Mouse (Mus musculus): Measurements from ENCODE around the gene Iqck.

Iqck gene

GRCm38 (mm10) chr7:118991341-118991884 lies 135.9 kb downstream of the Iqck start:
- no peak for DNase-seq (ENCODE audit: low spot score)

GRCm38 (mm10) chr7:118992080-118992560 lies 136.6 kb downstream of the Iqck start:
- DNase-seq (ENCODE audit: low spot score): no peak

GRCm38 (mm10) chr7:118992623-118993405 lies 137.3 kb downstream of the Iqck start:
- DNase-seq (ENCODE audit: low spot score): no peak

GRCm38 (mm10) chr7:118993597-118994230 lies 138.2 kb downstream of the Iqck start:
- DNase-seq (ENCODE audit: low spot score): no peak

GRCm38 (mm10) chr7:118994231-118994842 lies 138.8 kb downstream of the Iqck start:
- DNase-seq (ENCODE audit: low spot score): no peak

GRCm38 (mm10) chr7:118995007-118995406 lies 139.5 kb downstream of the Iqck start, which contains the start of gene Gprc5b:
Gprc5b (minus strand) TSS chr7:118995211.
- peak; percentile 55 for DNase-seq (ENCODE audit: low spot score)

GRCm38 (mm10) chr7:118995671-118996070 lies 140.1 kb downstream of the Iqck start:
- no peak for DNase-seq (ENCODE audit: low spot score)

- peak; percentile 53 for DNase-seq (ENCODE audit: low spot score)
These were observed 140.7 kb downstream of the Iqck start for GRCm38 (mm10) chr7:118996137-118996837.

- DNase-seq (ENCODE audit: low spot score): no peak
These were observed 144.3 kb downstream of the Iqck start for GRCm38 (mm10) chr7:118999857-119000256.

- DNase-seq (ENCODE audit: low spot score): no peak
These were observed 146.4 kb downstream of the Iqck start for GRCm38 (mm10) chr7:119001965-119002364.

- DNase-seq (ENCODE audit: low spot score): no peak
These were observed 146.9 kb downstream of the Iqck start for GRCm38 (mm10) chr7:119002501-119002900.

GRCm38 (mm10) chr7:119010854-119011529 lies 155.4 kb downstream of the Iqck start:
- DNase-seq (ENCODE audit: low spot score): no peak

- no peak for DNase-seq (ENCODE audit: low spot score)
These were observed 160.2 kb downstream of the Iqck start for GRCm38 (mm10) chr7:119015736-119016135.

- no peak for DNase-seq (ENCODE audit: low spot score)
These were observed 164.0 kb downstream of the Iqck start for GRCm38 (mm10) chr7:119019537-119019936.

Data from urinary bladder, postnatal 10 days (tissue).